Mouse (Mus musculus) lung, adult 2 months (tissue): ENCODE results near the gene Pdcd5.

Source experiments
- CTCF ChIP-seq: fragments of 200-500 bp; IDR thresholded peaks from 2 replicates; pipeline ENCODE4 v1.5.1; 2011; ENCODE audit warnings: mild to moderate bottlenecking, low read length, control low read depth; ENCODE audit not compliant: insufficient read depth
- POLR2A ChIP-seq: fragments of 200-500 bp; IDR thresholded peaks from 2 replicates; pipeline ENCODE4 v1.6.1; 2011; ENCODE audit warnings: low read depth, mild to moderate bottlenecking, control low read depth, low read length, borderline replicate concordance; ENCODE audit errors: extremely low read depth

GRCm38 (mm10) chr7:35636874-35637273, 10.4 kb downstream of the Pdcd5 start:
- TF ChIP-seq CTCF (no peak), POLR2A (no peak)
